Mouse (Mus musculus) central nervous system, embryonic 14 days (tissue): ENCODE data around the gene Kcne2. TPM values are rescaled to one million over a fixed set of nuclear protein-coding genes. Genes with fewer than 3 reads are reported as not detected.

Experiments used
- polyA plus RNA-seq: library from polyadenylated mRNA; depleted of rRNA; stranded (reverse); fragments of >200 nt; gene quantifications from 2 replicates; pipeline ENCODE4 v1.2.3, GENCODE M21; 2012; rRNA removed

Gene Kcne2
- polyA plus RNA-seq = 12.9 and 18.1 TPM in 2 replicates

DNA sequence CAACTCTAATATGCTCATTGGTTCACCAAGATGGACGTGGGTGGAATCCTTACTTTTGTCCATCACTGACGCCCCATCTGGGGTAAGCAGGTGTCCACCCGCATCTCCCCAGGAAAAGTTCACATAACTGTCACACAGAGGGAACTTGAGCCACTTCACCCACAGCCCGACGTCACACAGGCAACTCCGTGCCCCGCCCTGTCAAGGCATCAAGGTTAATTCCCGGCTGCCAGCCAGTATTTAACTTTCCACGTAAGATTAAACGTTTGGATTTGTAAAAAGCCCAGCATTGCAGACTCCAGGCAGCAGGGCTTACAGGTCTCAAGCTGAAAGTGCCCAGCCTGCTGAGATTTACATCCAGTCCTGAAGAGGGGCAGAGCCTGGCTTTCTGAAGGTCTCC lies at the start of gene Kcne2:
TSS of gene Kcne2 (plus strand) at position 289 of the 400 bp plus-strand sequence.

GRCm38 (mm10) chr16:92300649-92301411 lies 8.6 kb downstream of the Kcne2 start, which contains the start of gene Smim11:
Smim11 (plus strand) TSS chr16:92301286.

DNA sequence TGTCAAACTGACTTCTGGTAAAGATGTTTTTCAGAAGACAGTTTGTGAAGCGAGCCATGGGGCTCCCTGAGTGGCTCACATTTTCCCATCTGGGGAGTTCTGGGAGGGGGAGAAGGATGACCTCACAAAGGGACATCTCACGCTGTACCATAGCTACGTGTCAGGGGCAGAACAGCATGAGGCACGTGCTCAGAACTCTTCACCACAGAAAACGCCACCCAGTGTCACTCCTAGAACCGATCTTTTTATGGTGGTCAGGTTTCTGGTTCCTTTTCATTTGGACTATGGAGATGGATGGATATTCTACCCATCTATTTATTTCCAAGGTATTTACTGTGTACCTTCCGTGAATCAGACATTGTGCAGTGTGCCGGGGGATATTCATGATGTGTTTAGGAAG lies 29.2 kb downstream of the Kcne2 start, which contains the start of gene Fam243:
TSS of gene Fam243 (minus strand) at position 101 of the 400 bp plus-strand sequence.

Other genes starting within 250 kb of the Kcne2 start
- gene Mrps6, start 234.1 kb upstream of the Kcne2 start, polyA plus RNA-seq = 76.0 and 85.3 TPM in 2 replicates
- gene Gm49711, start 234.1 kb upstream of the Kcne2 start, polyA plus RNA-seq = 0.36 and 0.45 TPM in 2 replicates
- gene Slc5a3, start 234.1 kb upstream of the Kcne2 start, polyA plus RNA-seq = 5.6 and 5.8 TPM in 2 replicates
- gene Smim11, start 8.9 kb downstream of the Kcne2 start, polyA plus RNA-seq = 39.7 and 41.3 TPM in 2 replicates
- gene Fam243, start 29.1 kb downstream of the Kcne2 start, polyA plus RNA-seq = 0.13 and 0.21 TPM in 2 replicates
- gene Kcne1, start 67.1 kb downstream of the Kcne2 start, polyA plus RNA-seq = 0.10 and 0.20 TPM in 2 replicates
- 50.5 and 51.2 TPM in 2 replicates for gene Rcan1, start 178.5 kb downstream of the Kcne2 start, polyA plus RNA-seq
- gene Clic6, start 193.3 kb downstream of the Kcne2 start, polyA plus RNA-seq = 8.3 and 10.4 TPM in 2 replicates